Mouse (Mus musculus) liver, embryonic 14.5 days (tissue): ENCODE data around the gene Acp5.

Experiments
- CTCF ChIP-seq: IDR thresholded peaks from 2 replicates; pipeline ENCODE4 v1.5.1; 2016; ENCODE audit warnings: antibody characterized with exemption, low read depth, control low read depth
- EP300 ChIP-seq: IDR thresholded peaks from 2 replicates; pipeline ENCODE4 v1.6.1; 2016; ENCODE audit warnings: antibody characterized with exemption, low read depth

DNA sequence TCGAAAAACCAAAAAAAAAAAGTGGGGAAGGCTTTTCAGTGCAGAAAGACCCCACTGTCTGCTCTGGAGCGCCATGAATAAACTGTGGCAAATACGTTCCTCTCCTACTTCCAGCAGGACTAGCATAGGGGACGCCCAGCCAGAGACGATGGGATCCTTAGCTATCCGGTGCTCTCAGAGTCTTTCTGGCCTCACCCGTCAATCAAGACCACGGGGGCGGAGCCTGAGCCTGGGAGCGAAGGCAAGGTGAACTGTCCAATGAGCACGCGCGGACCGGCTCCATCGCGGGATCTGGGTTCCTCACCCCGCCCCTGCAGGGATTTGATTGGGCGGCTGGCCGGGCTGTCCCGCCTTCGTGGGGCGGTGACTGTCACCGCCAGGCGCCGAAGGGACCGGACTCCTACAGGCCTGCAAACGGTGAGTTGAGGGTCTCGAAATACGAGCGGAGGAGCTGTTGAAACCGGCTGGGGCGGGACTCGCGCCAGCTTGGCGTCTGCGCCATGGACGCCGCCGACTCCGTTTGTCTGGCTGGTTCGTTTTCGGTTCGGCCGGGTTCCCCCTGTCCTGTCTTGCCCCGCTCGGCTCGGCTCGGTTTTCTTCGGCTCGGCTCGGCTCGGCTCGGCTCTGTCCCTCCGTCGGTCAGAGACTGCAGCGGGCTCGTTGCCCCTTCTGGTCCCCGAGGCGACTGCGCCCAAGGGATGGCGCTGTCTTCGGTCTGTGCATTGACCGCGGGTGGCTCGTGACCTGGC lies 21.2 kb upstream of the Acp5 start, which contains the start of gene Pigyl:
- TF ChIP-seq CTCF (peak; percentile 50), EP300 (no peak)
